Comparison of ENCODE assay signal across 19 mouse cellular contexts in the genomic region with DNA sequence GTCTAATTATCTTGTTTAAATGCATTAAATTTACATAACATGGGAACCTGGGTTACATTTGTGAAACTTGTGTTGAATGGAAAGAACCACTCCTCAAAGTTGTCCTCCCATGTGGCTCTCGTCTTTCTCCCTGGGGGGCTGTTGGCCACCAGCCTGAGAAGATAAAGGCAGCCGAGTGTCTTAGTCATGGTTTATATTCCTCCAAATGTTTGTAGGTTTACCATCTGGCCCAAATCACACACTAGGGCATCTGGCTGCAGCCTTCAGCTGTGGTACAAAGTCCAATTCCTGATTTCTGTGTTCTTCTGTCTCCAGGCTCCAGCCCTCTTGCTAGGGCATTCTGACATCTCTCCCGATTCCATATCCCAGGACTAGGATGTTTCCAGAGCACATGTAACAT.
A peak's percentile ranks its signal among the peaks of the same experiment; 100 is the strongest.
DNase-seq lines count a peak whose midpoint lies in the region; ATAC-seq and TF ChIP-seq lines count a peak whose summit lies in the region.
"Had no signal": no experiment of that assay in that cellular context is flagged by ENCODE, and none has a peak within 500 bp of the region (broad histone marks: within the 10 kb centered on the region; RNA-seq: fewer than 3 reads in every experiment).

No protein-coding gene starts in this region.

- H3K79me2 ChIP-seq in liver, adult 2 months (ENCODE audit: control insufficient read depth, insufficient read depth, low read length), result no peaks in the 10 kb centered on the region

- 69% methylated on average over 3 of the region's 3 CpGs for WGBS in liver, adult 2 months

- no peak overlapping the region for H3K9ac ChIP-seq in liver, adult 2 months (ENCODE audit: low read depth, low read length)
- H3K9ac ChIP-seq: forebrain, embryonic 13.5 days; forebrain, postnatal 0 days; hindbrain, embryonic 13.5 days had no signal

- no peak overlapping the region for H3K4me3 ChIP-seq in liver, adult 2 months (ENCODE audit: insufficient read depth, low read depth, low read length)
- H3K4me3 ChIP-seq: embryonic facial prominence, embryonic 10.5 days; forebrain, embryonic 13.5 days; heart, embryonic 10.5 days; hindbrain, embryonic 13.5 days had no signal

- TF ChIP-seq CTCF in liver, adult 2 months (IDR thresholded peaks at IDR 0.05; ENCODE audit: low read depth, low read length), result no peak

- H3K4me1 ChIP-seq in liver, adult 2 months (ENCODE audit: control insufficient read depth, insufficient read depth, low read length), result no peaks in the 10 kb centered on the region
- H3K4me1 ChIP-seq: embryonic facial prominence, embryonic 10.5 days; forebrain, embryonic 13.5 days; heart, embryonic 10.5 days; hindbrain, embryonic 13.5 days had no signal

- TF ChIP-seq POLR2A in liver, adult 2 months (IDR thresholded peaks at IDR 0.05; ENCODE audit: extremely low read depth, insufficient read depth, low read length), result no peak

- ATAC-seq in frontal cortex, adult (ENCODE audit: low TSS enrichment), result peak; percentile 25; the same call in 1 of the 2 replicates
- ATAC-seq: forebrain, embryonic 13.5 days; forebrain, postnatal 0 days; hindbrain, postnatal 0 days had no signal

- H3K27me3 ChIP-seq in liver, adult 2 months (ENCODE audit: control insufficient read depth, insufficient read depth, low read length), result no peaks in the 10 kb centered on the region
- H3K27me3 ChIP-seq: forebrain, embryonic 13.5 days; hindbrain, embryonic 13.5 days had no signal

- peaks cover 42% of the 10 kb centered on the region for H3K36me3 ChIP-seq in liver, adult 2 months (ENCODE audit: control insufficient read depth, insufficient read depth, low read length)

- H3K27ac ChIP-seq in liver, adult 2 months (replicated peaks; ENCODE audit: insufficient read depth, low read depth, low read length), result no peak overlapping the region
- H3K27ac ChIP-seq: embryonic facial prominence, embryonic 10.5 days; forebrain, embryonic 13.5 days; heart, embryonic 10.5 days; hindbrain, embryonic 13.5 days; hindbrain, postnatal 0 days had no signal

- DNase-seq in frontal cortex, postnatal 10 days (ENCODE audit: low spot score in 2 of 2), result no peak
- DNase-seq in liver, adult 2 months (ENCODE audit: extremely low read depth, low read depth, low spot score), result peak; percentile 21
- no peak for DNase-seq in liver
- peak; percentile 50 for DNase-seq in cerebellum, adult 9-11 months
- peak; percentile 41 to 51 for DNase-seq in cerebellum, postnatal 25 days
- no peak for DNase-seq in adrenal gland, adult 8-10 months
- DNase-seq: adrenal gland, adult 2 months; adrenal gland, postnatal 36 days; forebrain, postnatal 0 days; gastrocnemius, postnatal 36 days; heart, adult 18-20 months; heart, postnatal 10 days; kidney, adult 11 months had no signal

Comparison
In these comparisons a context has a peak if more than half of its experiments do, and no peak if none do; other contexts are left out.
1. DNase-seq: peak in liver, adult 2 months (single experiment), cerebellum, adult 9-11 months (single experiment) and cerebellum, postnatal 25 days (2 of 2); none in frontal cortex, postnatal 10 days (0 of 2), liver (single experiment) and adrenal gland, adult 8-10 months (single experiment).